Mouse (Mus musculus): Measurements from ENCODE around the gene Camk2g. TPM values are rescaled to one million over a fixed set of nuclear protein-coding genes. Genes with fewer than 3 reads are reported as not detected.

The Camk2g gene
- polyA plus RNA-seq, 1 experiment from 2014 or later: 50.2 TPM

DNA sequence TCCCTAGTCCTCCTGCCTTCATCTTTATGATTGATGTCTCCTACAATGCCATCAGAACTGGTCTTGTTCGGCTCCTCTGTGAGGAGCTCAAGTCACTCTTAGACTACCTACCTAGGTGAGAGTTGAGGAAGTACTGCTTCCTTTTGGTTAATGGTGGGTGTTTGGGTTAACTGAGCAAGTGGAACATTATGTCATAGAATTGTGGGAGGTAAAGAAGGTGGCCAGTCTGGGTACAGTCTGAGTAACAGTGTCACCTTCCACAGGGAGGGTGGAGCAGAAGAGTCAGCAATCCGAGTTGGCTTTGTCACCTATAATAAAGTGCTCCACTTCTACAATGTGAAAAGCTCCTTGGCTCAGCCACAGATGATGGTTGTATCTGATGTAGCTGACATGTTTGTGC is 104.9 kb downstream of the Camk2g start:
- H3K27me3 ChIP-seq (ENCODE audit: control insufficient read depth, insufficient read depth, low read length): no peaks in the 10 kb centered on the region
- 80% methylated on average over 2 of the region's 2 CpGs for WGBS
- H3K4me3 ChIP-seq (ENCODE audit: low read length): no peak overlapping the region
- no peak for ATAC-seq (ENCODE audit: low FRiP score, low TSS enrichment)
- peaks cover 1% of the 10 kb centered on the region; the same call in 1 of the 2 replicates for H3K4me1 ChIP-seq (ENCODE audit: control insufficient read depth, insufficient read depth, low read length)
- H3K27ac ChIP-seq (ENCODE audit: low read depth, low read length): no peak overlapping the region
- H3K9me3 ChIP-seq (ENCODE audit: control insufficient read depth, low read length): no peaks in the 10 kb centered on the region
- peaks cover 99% of the 10 kb centered on the region for H3K36me3 ChIP-seq (ENCODE audit: control insufficient read depth, insufficient read depth, low read length)
- H3K4me2 ChIP-seq (replicated peaks; ENCODE audit: low read depth, low read length): no peak overlapping the region
- no peak overlapping the region for H3K9ac ChIP-seq (ENCODE audit: low read depth, low read length)

DNA sequence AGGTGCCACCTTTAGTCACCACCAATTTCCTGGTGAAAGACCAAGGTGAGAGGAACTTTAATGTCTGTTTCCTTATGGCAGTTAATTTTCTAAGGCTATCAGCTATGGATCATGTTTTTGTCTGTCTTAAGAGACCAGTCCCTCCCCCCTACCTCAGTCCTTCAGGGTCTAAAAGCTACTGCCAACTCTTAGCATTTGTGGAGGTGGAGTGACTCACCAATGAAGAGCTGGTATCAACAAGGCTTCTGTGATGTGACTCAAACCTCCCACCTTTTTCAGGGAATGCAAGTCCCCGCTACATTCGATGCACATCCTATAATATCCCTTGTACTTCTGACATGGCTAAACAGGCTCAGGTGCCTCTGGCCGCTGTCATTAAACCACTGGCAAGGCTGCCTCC is 107.3 kb downstream of the Camk2g start:
- Histone ChIP-seq H3K4me2 (replicated peaks; ENCODE audit: low read depth, low read length) (no peak overlapping the region), H3K4me1 (ENCODE audit: control insufficient read depth, insufficient read depth, low read length) (no peaks in the 10 kb centered on the region), H3K4me3 (ENCODE audit: low read length) (no peak overlapping the region), H3K9ac (ENCODE audit: low read depth, low read length) (no peak overlapping the region), H3K36me3 (ENCODE audit: control insufficient read depth, insufficient read depth, low read length) (peaks cover 99% of the 10 kb centered on the region), H3K9me3 (ENCODE audit: control insufficient read depth, low read length) (no peaks in the 10 kb centered on the region), H3K27ac (ENCODE audit: low read depth, low read length) (no peak overlapping the region), H3K27me3 (ENCODE audit: control insufficient read depth, insufficient read depth, low read length) (no peaks in the 10 kb centered on the region)
- WGBS: 97% methylated on average over 3 of the region's 3 CpGs
- no peak for ATAC-seq (ENCODE audit: low FRiP score, low TSS enrichment)

Small RNA genes lying within 50 kb of the gene (microRNA-seq; reads per million reads assigned to microRNA genes)
- 1.3 reads per million for gene Mir6946

Other genes with a start within 250 kb of the Camk2g start
- 57.3 and 65.0 TPM in 2 replicates for gene Ppp3cb, start 247.5 kb downstream of the Camk2g start, polyA plus RNA-seq (2014; fragmentation: Nextera tagmentation; extraction: Ambion mirVana)
- gene Usp54, start 153.0 kb downstream of the Camk2g start, polyA plus RNA-seq (2014; fragmentation: Nextera tagmentation; extraction: Ambion mirVana): 4.8 and 10.3 TPM in 2 replicates
- gene Myoz1, start 137.5 kb downstream of the Camk2g start, polyA plus RNA-seq (2014; fragmentation: Nextera tagmentation; extraction: Ambion mirVana): 1.4 and 1.6 TPM in 2 replicates
- gene Synpo2l, start 125.7 kb downstream of the Camk2g start, polyA plus RNA-seq (2014; fragmentation: Nextera tagmentation; extraction: Ambion mirVana): 0.24 and 0.26 TPM in 2 replicates
- gene Sec24c, start 119.8 kb downstream of the Camk2g start, polyA plus RNA-seq (2014; fragmentation: Nextera tagmentation; extraction: Ambion mirVana): 47.7 and 93.8 TPM in 2 replicates
- 15.1 and 19.9 TPM in 2 replicates for gene Fut11, start 99.1 kb downstream of the Camk2g start, polyA plus RNA-seq (2014; fragmentation: Nextera tagmentation; extraction: Ambion mirVana)
- gene Chchd1, start 91.1 kb downstream of the Camk2g start, polyA plus RNA-seq (2014; fragmentation: Nextera tagmentation; extraction: Ambion mirVana): 218 and 327 TPM in 2 replicates
- gene Zswim8, start 86.5 kb downstream of the Camk2g start, polyA plus RNA-seq (2014; fragmentation: Nextera tagmentation; extraction: Ambion mirVana): 30.1 and 32.1 TPM in 2 replicates
- 21.3 and 32.1 TPM in 2 replicates for gene Ndst2, start 59.5 kb downstream of the Camk2g start, polyA plus RNA-seq (2014; fragmentation: Nextera tagmentation; extraction: Ambion mirVana)
- 3.7 and 4.2 TPM in 2 replicates for gene Plau, start 42.6 kb upstream of the Camk2g start, polyA plus RNA-seq (2014; fragmentation: Nextera tagmentation; extraction: Ambion mirVana)
- gene Vcl, start 135.3 kb upstream of the Camk2g start, polyA plus RNA-seq (2014; fragmentation: Nextera tagmentation; extraction: Ambion mirVana): 19.1 and 42.4 TPM in 2 replicates